Mouse (Mus musculus): Measurements from ENCODE around the gene Abi3bp. TPM values are rescaled to one million over a fixed set of nuclear protein-coding genes. Genes with fewer than 3 reads are reported as not detected.

Abi3bp gene
- total RNA-seq (2023; ENCODE audit: inconsistent age) = not detected in 4 replicates

GRCm38 (mm10) chr16:56477677-56478574 is at the start of gene Abi3bp:
Gene Abi3bp (plus strand): TSS chr16:56477878.

GRCm38 (mm10) chr16:56717224-56718200 is 239.8 kb downstream of the Abi3bp start, which contains the start of gene Tfg:
Gene Tfg (minus strand): TSS chr16:56717450.

Other genes with a start within 250 kb of the Abi3bp start
- 27.6 to 32.0 TPM (median 30.0 TPM) in 4 replicates for gene Tfg, start 239.6 kb downstream of the Abi3bp start, total RNA-seq (2023; ENCODE audit: inconsistent age)

Measured in B cell, adult (primary cell).